ENCODE assay signal across 8 mouse cellular contexts in genomic region chr11:68657811-68658210, GRCm38 (mm10). TPM values are rescaled to one million over a fixed set of nuclear protein-coding genes. Genes with fewer than 3 reads are reported as not detected.
DNase-seq lines count a peak whose midpoint lies in the region; ATAC-seq and TF ChIP-seq lines count a peak whose summit lies in the region.

No protein-coding gene starts in this region.

- H3K79me2 ChIP-seq in liver, adult 2 months (ENCODE audit: control insufficient read depth, insufficient read depth, low read length), result no peaks in the 10 kb centered on the region

- no peaks in the 10 kb centered on the region for H3K27me3 ChIP-seq in lung, embryonic 14.5 days (ENCODE audit: insufficient read depth, low read length)
- H3K27me3 ChIP-seq in liver, adult 2 months (ENCODE audit: control insufficient read depth, insufficient read depth, low read length), result no peaks in the 10 kb centered on the region

- peak; percentile 82 for ATAC-seq in lung, embryonic 14.5 days (ENCODE audit: insufficient read depth)
- ATAC-seq in megakaryocyte, adult 5-6 weeks (ENCODE audit: poor library complexity, severe bottlenecking), result no peak

- TF ChIP-seq CTCF in lung, embryonic 14.5 days (IDR thresholded peaks at IDR 0.05; ENCODE audit: low read depth), result no peak
- no peak for TF ChIP-seq CTCF in lung, adult 2 months (IDR thresholded peaks at IDR 0.05; ENCODE audit: insufficient read depth, low read length)
- no peak for TF ChIP-seq CTCF in liver, adult 2 months (IDR thresholded peaks at IDR 0.05; ENCODE audit: low read depth, low read length)

- no peaks in the 10 kb centered on the region for H3K9me3 ChIP-seq in lung, embryonic 14.5 days (ENCODE audit: low read depth, low read length)

- DNase-seq in lung, embryonic 14.5 days, result peak; percentile 95
- DNase-seq in lung, adult 2 months, result no peak
- peak; percentile 88 to 96 for DNase-seq in frontal cortex, postnatal 36 days (ENCODE audit: low spot score in 2 of 2)
- peak; percentile 85 for DNase-seq in layer of hippocampus, adult 11-12 months (ENCODE audit: low spot score)
- DNase-seq in liver, adult 2 months (ENCODE audit: extremely low read depth, low read depth, low spot score), result peak; percentile 13
- DNase-seq in neural tube, embryonic 10.5 days (ENCODE audit: extremely low spot score, low spot score), result no peak
- DNase-seq in ovary, postnatal 14 days (ENCODE audit: low spot score), result no peak

- 25% methylated on average over 9 of the region's 9 CpGs for WGBS in lung, embryonic 14.5 days
- WGBS in lung, adult 2 months, result 27% methylated on average over 9 of the region's 9 CpGs
- 70% methylated on average over 9 of the region's 9 CpGs for WGBS in liver, adult 2 months

- H3K27ac ChIP-seq in lung, embryonic 14.5 days (ENCODE audit: low read depth), result peak overlapping the region; percentile 89
- no peak overlapping the region for H3K27ac ChIP-seq in liver, adult 2 months (replicated peaks; ENCODE audit: insufficient read depth, low read depth, low read length)

- H3K9ac ChIP-seq in lung, embryonic 14.5 days, result no peak overlapping the region
- no peak overlapping the region for H3K9ac ChIP-seq in liver, adult 2 months (ENCODE audit: low read depth, low read length)

- no peak overlapping the region for H3K4me2 ChIP-seq in lung, embryonic 14.5 days

- no peak for TF ChIP-seq POLR2A in lung, adult 2 months (IDR thresholded peaks at IDR 0.05; ENCODE audit: borderline replicate concordance, extremely low read depth, low read depth, low read length)
- TF ChIP-seq POLR2A in liver, adult 2 months (IDR thresholded peaks at IDR 0.05; ENCODE audit: extremely low read depth, insufficient read depth, low read length), result no peak

- H3K4me1 ChIP-seq in lung, embryonic 14.5 days (ENCODE audit: insufficient read depth), result peaks cover 8% of the 10 kb centered on the region
- H3K4me1 ChIP-seq in lung, adult 2 months (ENCODE audit: control insufficient read depth, insufficient read depth, low read length), result peaks cover 7% of the 10 kb centered on the region; the same call in 1 of the 2 replicates
- H3K4me1 ChIP-seq in liver, adult 2 months (ENCODE audit: control insufficient read depth, insufficient read depth, low read length), result peaks cover 6% of the 10 kb centered on the region; the same call in 1 of the 2 replicates

- H3K36me3 ChIP-seq in lung, embryonic 14.5 days (ENCODE audit: insufficient read depth), result no peaks in the 10 kb centered on the region
- no peaks in the 10 kb centered on the region for H3K36me3 ChIP-seq in liver, adult 2 months (ENCODE audit: control insufficient read depth, insufficient read depth, low read length)

- no peak overlapping the region for H3K4me3 ChIP-seq in lung, embryonic 14.5 days (ENCODE audit: low read depth, low read length)
- no peak overlapping the region for H3K4me3 ChIP-seq in lung, adult 2 months (replicated peaks; ENCODE audit: extremely low read depth, low read depth, low read length)
- no peak overlapping the region for H3K4me3 ChIP-seq in liver, adult 2 months (ENCODE audit: insufficient read depth, low read depth, low read length)

RNA-seq across cellular contexts. Expression of gene Myh10, which starts 33.5 kb away (rescaled TPM):
- polyA plus RNA-seq in lung, embryonic 14.5 days (2014; fragmentation: Nextera tagmentation; extraction: Ambion mirVana), result 168 and 179 TPM in 2 replicates
- polyA plus RNA-seq in lung, adult 2 months (2012; rRNA removed), result 103 and 123 TPM in 2 replicates
- total RNA-seq in liver, adult 2 months (2014; rRNA removed), result 7.5 and 10.9 TPM in 2 replicates
- polyA plus RNA-seq in liver, adult 2 months (2012; rRNA removed), result 3.0 and 4.4 TPM in 2 replicates
- 1.6 and 1.9 TPM in 2 replicates for total RNA-seq in megakaryocyte, adult 5-6 weeks (2015)
- 0.59 and 1.5 TPM in 2 replicates for total RNA-seq in megakaryocyte, adult 5-6 weeks (2017)

Comparison
In these comparisons a context has a peak if more than half of its experiments do, and no peak if none do; other contexts are left out.
1. DNase-seq: peak in lung, embryonic 14.5 days (single experiment), frontal cortex, postnatal 36 days (2 of 2), layer of hippocampus, adult 11-12 months (single experiment) and liver, adult 2 months (single experiment); none in lung, adult 2 months (single experiment), neural tube, embryonic 10.5 days (single experiment) and ovary, postnatal 14 days (single experiment).
2. RNA of gene Myh10, which starts 33.5 kb away (polyA plus RNA-seq): 168 to 179 TPM in lung, embryonic 14.5 days and 103 to 123 TPM in lung, adult 2 months; 3.0 to 4.4 TPM in liver, adult 2 months; every median in the first group is over 10 times any median in the second.